Mouse (Mus musculus): ENCODE results near the gene Lkaaear1. TPM values are rescaled to one million over a fixed set of nuclear protein-coding genes. Genes with fewer than 3 reads are reported as not detected.
A peak's percentile ranks its signal among the peaks of the same experiment; 100 is the strongest.

The Lkaaear1 gene
- polyA plus RNA-seq, 1 experiment from 2014 or later: not detected

DNA sequence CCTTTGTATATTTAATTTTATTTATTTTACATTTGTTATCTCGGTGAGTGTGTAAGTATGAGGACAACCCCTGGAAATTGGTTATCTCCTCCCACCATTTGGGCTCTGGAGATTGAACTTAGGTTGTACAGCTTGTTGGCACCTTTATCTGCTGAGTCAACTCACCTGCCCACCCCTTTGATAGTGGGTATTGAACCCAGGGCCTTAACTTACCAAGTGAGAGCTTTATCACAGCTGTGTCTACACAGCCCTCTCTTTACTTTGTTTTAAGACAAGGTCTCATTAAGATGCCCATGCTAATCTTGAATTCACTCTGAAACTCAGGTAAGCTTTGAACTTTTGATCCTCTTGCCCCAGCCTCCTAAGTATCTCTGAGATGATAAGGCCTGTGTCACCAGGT, 16.3 kb downstream of the Lkaaear1 start:
- no peaks in the 10 kb centered on the region for H3K4me1 ChIP-seq
- no peak overlapping the region for H3K27ac ChIP-seq
- no peaks in the 10 kb centered on the region for H3K9me3 ChIP-seq
- WGBS: 90% methylated on average over 1 of the region's 1 CpGs
- H3K9ac ChIP-seq: no peak overlapping the region
- no peak overlapping the region for H3K4me3 ChIP-seq
- H3K4me2 ChIP-seq (replicated peaks): no peak overlapping the region
- ATAC-seq (ENCODE audit: insufficient number of reproducible peaks, insufficient read depth, low FRiP score, low TSS enrichment): no peak
- H3K36me3 ChIP-seq: peaks cover 13% of the 10 kb centered on the region
- H3K27me3 ChIP-seq: no peaks in the 10 kb centered on the region

DNA sequence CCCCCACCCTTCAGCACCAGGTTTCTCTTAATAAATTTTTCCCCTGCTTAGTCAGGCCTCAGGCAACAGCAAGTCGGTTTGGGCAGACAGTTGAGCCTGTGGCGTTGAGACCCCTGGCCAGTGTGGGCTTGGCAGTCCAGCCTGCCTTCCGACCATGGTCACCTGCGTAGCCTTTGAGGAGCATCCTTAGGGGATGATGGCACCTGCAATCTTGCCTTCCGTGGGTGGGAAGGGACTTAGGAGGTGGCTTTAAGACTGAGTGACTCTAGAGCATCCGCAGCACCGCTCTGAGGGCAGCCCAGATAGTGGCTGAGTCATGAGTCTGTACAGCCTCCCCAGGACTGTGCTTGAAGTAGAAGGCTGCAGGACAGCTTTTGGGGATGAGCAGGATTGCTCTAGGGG, 17.5 kb downstream of the Lkaaear1 start:
- H3K4me1 ChIP-seq: 0 out of 2 replicates have a peak, but pooled peaks cover 1% of the 10 kb centered on the region
- peak overlapping the region; percentile 66 for H3K4me3 ChIP-seq
- H3K27ac ChIP-seq: 0 out of 2 replicates have a peak overlapping the region, but pooled peaks have one; percentile 43
- ATAC-seq (ENCODE audit: insufficient number of reproducible peaks, insufficient read depth, low FRiP score, low TSS enrichment): peak; percentile 11; the same call in 1 of the 2 replicates
- no peaks in the 10 kb centered on the region for H3K27me3 ChIP-seq
- 11% methylated on average over 7 of the region's 7 CpGs for WGBS
- no peaks in the 10 kb centered on the region for H3K9me3 ChIP-seq
- H3K4me2 ChIP-seq (replicated peaks): peak overlapping the region; percentile 89
- 0 out of 2 replicates have a peak, but pooled peaks cover 3% of the 10 kb centered on the region for H3K36me3 ChIP-seq
- peak overlapping the region; percentile 81 for H3K9ac ChIP-seq

DNA sequence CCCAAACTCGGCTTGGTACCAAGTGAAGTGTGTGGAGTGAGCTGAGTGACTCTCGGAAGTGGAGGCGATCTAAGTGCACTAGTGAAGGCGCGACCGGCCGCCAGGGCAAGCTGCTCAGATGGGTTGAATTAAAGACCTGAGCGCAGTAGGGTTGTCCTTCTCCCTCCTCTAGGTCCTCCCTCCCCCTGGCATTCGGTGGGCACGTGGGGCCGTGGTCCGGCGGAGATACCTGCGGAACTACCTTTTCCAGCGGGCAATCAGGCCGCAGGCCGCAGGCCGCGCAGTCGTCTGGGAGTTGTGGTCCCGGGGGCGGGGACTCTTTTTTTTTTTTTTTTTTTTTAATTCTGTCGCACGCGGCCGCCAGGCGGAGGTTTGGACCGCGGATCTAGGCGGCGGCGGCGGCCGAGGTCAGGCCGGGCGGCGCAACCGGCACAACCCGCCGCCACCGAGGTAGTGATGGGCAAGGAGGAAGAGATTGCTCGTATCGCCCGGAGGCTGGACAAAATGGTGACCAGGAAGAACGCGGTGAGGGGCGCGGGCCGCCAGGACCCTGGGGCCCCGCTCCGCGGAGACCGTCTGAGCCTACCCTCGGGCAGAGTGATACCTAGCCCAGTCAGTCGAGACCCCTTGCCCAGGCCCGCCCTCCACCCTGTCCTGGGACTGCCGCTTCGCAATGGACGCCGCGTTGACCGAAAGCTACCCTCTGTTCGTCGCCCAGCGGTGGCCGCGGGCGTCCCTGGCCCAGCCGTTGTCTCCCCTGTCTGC, 18.1 kb downstream of the Lkaaear1 start, which contains the start of gene Tcea2:
Tcea2 (plus strand) TSS at position 360 of the 765 bp plus-strand sequence.
- Histone ChIP-seq H3K36me3 (0 out of 2 replicates have a peak, but pooled peaks cover 3% of the 10 kb centered on the region), H3K27me3 (no peaks in the 10 kb centered on the region), H3K4me1 (peaks cover 6% of the 10 kb centered on the region; the same call in 1 of the 2 replicates), H3K9me3 (no peaks in the 10 kb centered on the region), H3K9ac (peak within 1 kb of the TSS; percentile 81), H3K4me3 (peak within 1 kb of the TSS; percentile 66), H3K4me2 (replicated peaks) (peak within 1 kb of the TSS; percentile 89), H3K27ac (peak within 1 kb of the TSS; percentile 43)
- ATAC-seq (ENCODE audit: insufficient number of reproducible peaks, insufficient read depth, low FRiP score, low TSS enrichment): peak; percentile 38; the same call in 1 of the 2 replicates
- under 1% methylated on average over 68 of the region's 69 CpGs for WGBS

DNA sequence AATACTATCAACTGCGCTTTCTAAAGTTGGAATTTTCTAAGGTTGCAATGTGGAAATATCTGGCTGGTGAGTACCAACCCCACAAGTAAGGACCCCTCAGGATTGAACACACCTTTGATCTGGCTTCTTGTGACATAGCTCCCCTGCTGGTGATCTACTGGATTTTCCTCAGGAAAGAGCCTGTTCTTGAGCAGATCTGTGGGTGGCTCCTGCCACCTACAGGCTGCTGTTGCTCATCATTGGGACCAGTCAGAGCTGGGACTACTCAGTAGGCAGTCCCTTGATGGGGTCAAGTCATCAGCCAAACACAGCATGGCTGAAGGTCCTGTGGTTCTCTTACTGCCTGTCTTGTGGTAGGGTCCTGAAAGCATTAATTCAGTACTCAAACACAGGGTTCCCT, 19.5 kb downstream of the Lkaaear1 start:
- Histone ChIP-seq H3K27me3 (peaks cover 4% of the 10 kb centered on the region; the same call in 1 of the 2 replicates), H3K27ac (no peak overlapping the region), H3K36me3 (no peaks in the 10 kb centered on the region), H3K4me1 (peaks cover 12% of the 10 kb centered on the region), H3K9me3 (no peaks in the 10 kb centered on the region), H3K9ac (no peak overlapping the region), H3K4me3 (no peak overlapping the region), H3K4me2 (replicated peaks) (no peak overlapping the region)
- peak; percentile 50; the same call in 1 of the 2 replicates for ATAC-seq (ENCODE audit: insufficient number of reproducible peaks, insufficient read depth, low FRiP score, low TSS enrichment)
- 41% methylated on average over 1 of the region's 1 CpGs for WGBS

DNA sequence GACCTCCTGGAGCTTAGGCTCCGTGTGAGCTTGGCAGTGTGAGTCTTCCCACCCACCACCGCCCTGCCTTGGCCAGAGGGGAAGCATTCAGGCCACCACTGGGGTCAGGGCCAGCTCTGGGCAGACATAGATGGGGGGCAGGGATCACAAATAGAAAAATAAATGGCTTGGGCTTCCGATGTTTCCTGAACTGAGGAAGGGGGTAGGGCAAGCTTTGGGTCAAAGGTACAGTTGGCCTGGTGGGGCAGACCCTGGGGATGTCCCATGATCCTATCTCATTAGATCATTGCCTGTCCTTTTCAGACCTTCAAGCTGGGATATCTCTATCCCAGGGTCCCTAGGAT, 20.5 kb downstream of the Lkaaear1 start:
- 52% methylated on average over 3 of the region's 3 CpGs for WGBS
- Histone ChIP-seq H3K9ac (no peak overlapping the region), H3K36me3 (no peaks in the 10 kb centered on the region), H3K4me1 (peaks cover 18% of the 10 kb centered on the region), H3K27ac (no peak overlapping the region), H3K9me3 (no peaks in the 10 kb centered on the region), H3K27me3 (peaks cover 15% of the 10 kb centered on the region), H3K4me2 (replicated peaks) (no peak overlapping the region), H3K4me3 (no peak overlapping the region)
- no peak for ATAC-seq (ENCODE audit: insufficient number of reproducible peaks, insufficient read depth, low FRiP score, low TSS enrichment)

DNA sequence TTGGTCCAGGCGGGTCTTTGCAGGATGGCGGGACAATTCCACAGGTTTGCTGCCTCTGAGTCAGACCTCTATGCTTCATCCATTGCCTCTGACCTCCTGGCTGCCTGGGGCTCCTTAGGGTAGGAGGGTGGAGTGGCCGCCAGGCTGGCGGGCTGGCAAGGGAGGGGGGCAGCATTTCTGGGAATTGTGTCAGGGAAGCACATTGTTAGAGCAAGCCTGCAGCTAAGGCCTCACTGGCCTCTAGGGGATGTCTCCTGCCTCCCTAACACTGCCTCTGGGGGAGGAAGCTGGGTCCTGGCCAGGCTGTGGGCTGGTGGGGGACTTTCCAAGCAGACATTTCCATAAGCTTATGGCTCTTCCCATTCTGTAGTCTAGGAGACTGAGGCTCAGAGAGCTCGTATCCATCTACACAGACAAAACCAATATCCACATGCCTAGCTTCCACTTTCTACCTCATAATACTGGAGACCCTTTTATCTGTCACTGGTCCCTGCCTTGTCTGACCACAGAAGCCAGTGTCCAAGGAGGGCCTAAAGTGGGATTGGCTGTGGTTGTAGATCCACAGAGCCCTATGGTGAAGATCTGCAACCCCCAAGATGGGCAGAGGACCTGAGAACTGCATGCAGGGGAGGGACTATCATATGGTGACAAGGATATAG, 21.0 kb downstream of the Lkaaear1 start:
- Histone ChIP-seq H3K36me3 (no peaks in the 10 kb centered on the region), H3K4me2 (replicated peaks) (no peak overlapping the region), H3K27ac (no peak overlapping the region), H3K9me3 (no peaks in the 10 kb centered on the region), H3K4me3 (no peak overlapping the region), H3K27me3 (peaks cover 20% of the 10 kb centered on the region), H3K4me1 (peaks cover 18% of the 10 kb centered on the region), H3K9ac (no peak overlapping the region)
- WGBS: 70% methylated on average over 5 of the region's 5 CpGs
- no peak for ATAC-seq (ENCODE audit: insufficient number of reproducible peaks, insufficient read depth, low FRiP score, low TSS enrichment)

DNA sequence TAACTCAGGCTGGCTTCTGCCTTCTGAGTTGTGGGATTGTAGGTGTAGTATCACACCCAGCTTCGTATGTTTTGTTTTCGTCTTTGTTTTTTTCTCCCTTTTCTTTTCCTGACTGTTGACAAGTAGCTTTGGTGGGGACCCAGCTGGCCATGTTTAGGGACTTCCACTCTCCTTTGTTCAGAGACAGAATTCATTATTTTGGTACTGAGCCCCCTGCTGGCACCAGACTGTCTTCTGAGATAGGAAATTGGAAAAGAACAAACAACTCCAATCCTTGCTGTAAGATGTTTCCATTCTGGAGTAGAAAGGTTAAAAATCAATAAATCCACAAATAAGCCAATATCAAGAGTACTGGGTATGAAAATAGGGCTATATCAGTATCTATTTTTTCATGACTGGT, 21.8 kb downstream of the Lkaaear1 start:
- H3K4me1 ChIP-seq: peaks cover 21% of the 10 kb centered on the region

DNA sequence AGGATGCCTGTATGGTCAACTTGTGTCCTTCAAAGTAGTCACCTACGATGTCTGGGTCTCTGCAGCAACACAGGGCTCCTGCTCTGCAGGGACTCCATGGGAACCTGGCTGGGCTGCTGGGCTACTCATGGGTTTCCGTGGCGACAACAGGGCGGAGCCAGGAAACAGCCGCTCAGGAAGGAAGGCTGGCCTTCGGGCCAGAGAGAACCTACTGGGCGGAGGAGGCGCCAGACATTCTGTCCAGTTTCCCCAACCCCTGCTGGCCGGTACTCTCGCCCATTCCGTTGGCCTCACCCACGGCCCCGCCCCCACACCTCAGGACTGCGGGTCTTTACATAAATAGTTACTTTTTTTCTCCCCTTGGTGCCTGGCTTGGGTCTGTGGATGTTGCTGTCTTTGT, 22.8 kb downstream of the Lkaaear1 start:
- no peak overlapping the region for H3K4me3 ChIP-seq
- 4% methylated on average over 14 of the region's 14 CpGs for WGBS
- H3K9me3 ChIP-seq: no peaks in the 10 kb centered on the region
- no peak overlapping the region for H3K9ac ChIP-seq
- peaks cover 28% of the 10 kb centered on the region for H3K4me1 ChIP-seq
- H3K27ac ChIP-seq: no peak overlapping the region
- ATAC-seq (ENCODE audit: insufficient number of reproducible peaks, insufficient read depth, low FRiP score, low TSS enrichment): no peak
- peak overlapping the region; percentile 35 for H3K4me2 ChIP-seq (replicated peaks)
- H3K36me3 ChIP-seq: no peaks in the 10 kb centered on the region
- H3K27me3 ChIP-seq: peaks cover 37% of the 10 kb centered on the region

More for the DNA sequence above, 21.8 kb downstream of the Lkaaear1 start:
- Histone ChIP-seq H3K36me3 (no peaks in the 10 kb centered on the region), H3K4me3 (no peak overlapping the region), H3K9ac (no peak overlapping the region), H3K27ac (no peak overlapping the region), H3K9me3 (no peaks in the 10 kb centered on the region), H3K27me3 (peaks cover 28% of the 10 kb centered on the region), H3K4me2 (replicated peaks) (no peak overlapping the region)
- WGBS: 44% methylated on average over 2 of the region's 2 CpGs
- no peak for ATAC-seq (ENCODE audit: insufficient number of reproducible peaks, insufficient read depth, low FRiP score, low TSS enrichment)

DNA sequence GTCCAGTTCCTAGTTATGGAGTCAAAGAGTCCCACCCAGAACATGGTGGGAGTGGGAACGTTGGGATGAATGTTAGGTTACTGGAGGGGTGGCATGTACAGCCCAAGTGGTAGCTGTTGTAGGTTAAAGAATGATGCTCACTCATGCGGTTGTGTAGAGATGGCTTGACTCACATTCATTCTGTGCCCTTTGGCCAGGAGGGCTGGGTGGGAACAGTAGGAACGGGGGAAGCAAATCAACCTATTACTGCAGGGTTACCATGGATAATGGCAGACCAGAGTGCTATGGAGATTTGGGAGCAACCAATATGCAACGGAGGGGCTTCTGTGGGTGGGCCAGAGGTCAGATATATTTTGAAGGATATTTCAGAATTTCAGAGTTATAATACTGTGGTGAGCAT, 23.3 kb downstream of the Lkaaear1 start:
- Histone ChIP-seq H3K4me2 (replicated peaks) (no peak overlapping the region), H3K4me3 (no peak overlapping the region), H3K36me3 (no peaks in the 10 kb centered on the region), H3K27ac (no peak overlapping the region), H3K9ac (no peak overlapping the region), H3K4me1 (peaks cover 33% of the 10 kb centered on the region), H3K9me3 (no peaks in the 10 kb centered on the region), H3K27me3 (peaks cover 42% of the 10 kb centered on the region)
- no peak for ATAC-seq (ENCODE audit: insufficient number of reproducible peaks, insufficient read depth, low FRiP score, low TSS enrichment)
- 86% methylated on average over 4 of the region's 4 CpGs for WGBS

DNA sequence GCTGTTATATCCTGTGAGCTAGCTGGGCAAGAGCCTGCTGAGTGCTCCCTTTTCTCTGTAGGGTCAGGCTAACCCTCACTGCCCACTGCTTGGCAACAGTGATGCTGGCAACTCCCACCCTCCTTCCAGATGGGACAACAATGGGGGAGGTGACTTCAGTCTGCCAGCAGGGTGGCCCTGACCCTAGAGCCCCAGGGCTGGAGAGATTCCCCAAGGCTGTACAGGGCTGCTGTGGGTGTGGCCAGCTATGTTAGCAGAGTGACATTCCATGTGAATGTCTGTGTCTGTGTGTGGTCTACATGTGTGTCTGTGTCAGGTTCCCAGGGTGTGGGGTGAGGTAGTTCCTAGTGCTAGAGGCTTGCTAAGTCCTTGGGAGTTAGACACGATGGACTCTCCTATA, 24.7 kb downstream of the Lkaaear1 start:
- ATAC-seq (ENCODE audit: insufficient number of reproducible peaks, insufficient read depth, low FRiP score, low TSS enrichment): no peak
- no peaks in the 10 kb centered on the region for H3K36me3 ChIP-seq
- H3K27me3 ChIP-seq: peaks cover 56% of the 10 kb centered on the region
- H3K4me3 ChIP-seq: no peak overlapping the region
- no peaks in the 10 kb centered on the region for H3K9me3 ChIP-seq
- no peak overlapping the region for H3K4me2 ChIP-seq (replicated peaks)
- H3K4me1 ChIP-seq: peaks cover 34% of the 10 kb centered on the region
- 30% methylated on average over 1 of the region's 1 CpGs for WGBS
- no peak overlapping the region for H3K27ac ChIP-seq
- peak overlapping the region; percentile 2; the same call in 1 of the 2 replicates for H3K9ac ChIP-seq

DNA sequence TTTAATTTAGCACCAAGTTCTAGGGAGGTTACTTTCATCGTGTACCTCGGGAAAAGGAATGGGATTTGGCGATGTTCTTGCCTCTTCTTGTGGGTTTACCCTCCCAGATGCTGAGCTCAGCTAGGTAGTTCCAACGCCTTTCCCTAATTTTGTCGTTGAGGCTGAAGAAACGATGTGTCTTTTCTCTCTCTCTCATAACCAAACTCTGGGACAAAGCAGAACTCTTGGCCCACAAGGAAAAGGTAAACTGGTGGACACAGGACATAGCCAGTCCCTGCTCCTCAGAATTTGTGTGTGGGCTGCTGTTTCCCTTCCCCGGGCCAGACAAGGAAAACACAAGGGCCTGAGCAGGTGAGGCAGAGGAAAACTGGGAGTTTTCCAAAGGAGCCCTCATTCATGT, 26.3 kb downstream of the Lkaaear1 start:
- Histone ChIP-seq H3K4me3 (no peak overlapping the region), H3K9me3 (no peaks in the 10 kb centered on the region), H3K36me3 (no peaks in the 10 kb centered on the region), H3K9ac (no peak overlapping the region), H3K27me3 (peaks cover 61% of the 10 kb centered on the region), H3K27ac (no peak overlapping the region), H3K4me1 (peaks cover 34% of the 10 kb centered on the region), H3K4me2 (replicated peaks) (0 out of 2 replicates have a peak overlapping the region, but pooled peaks have one; percentile 77)
- 23% methylated on average over 7 of the region's 7 CpGs for WGBS
- no peak for ATAC-seq (ENCODE audit: insufficient number of reproducible peaks, insufficient read depth, low FRiP score, low TSS enrichment)

DNA sequence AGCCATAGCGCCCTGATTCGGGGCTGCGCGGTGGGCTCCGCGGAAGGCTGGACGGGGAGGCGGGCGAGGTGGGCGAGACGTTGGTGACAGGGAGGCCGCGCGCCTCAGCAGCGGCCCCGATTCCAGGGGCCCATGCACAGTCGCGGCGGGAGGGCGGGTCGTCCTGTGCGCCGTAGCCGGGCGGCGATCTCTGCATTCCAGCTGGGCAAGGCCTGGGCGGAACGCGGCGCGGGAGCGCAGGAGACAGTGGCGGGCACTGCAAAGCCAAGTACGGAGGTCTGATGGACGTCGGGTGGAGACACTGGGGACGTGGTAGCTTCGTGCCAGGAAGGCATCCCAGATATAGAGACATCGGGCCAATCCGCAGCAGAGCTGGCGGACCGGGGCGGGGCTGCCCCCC, 26.9 kb downstream of the Lkaaear1 start, which contains the start of gene Sox18:
Sox18 (minus strand) TSS at position 315 of the 400 bp plus-strand sequence.
- under 1% methylated on average over 43 of the region's 43 CpGs for WGBS
- 0 out of 2 replicates have a peak, but pooled peaks have one; percentile 29 for ATAC-seq (ENCODE audit: insufficient number of reproducible peaks, insufficient read depth, low FRiP score, low TSS enrichment)
- peaks cover 61% of the 10 kb centered on the region for H3K27me3 ChIP-seq

More for the DNA sequence above, 26.9 kb downstream of the Lkaaear1 start, which contains the start of gene Sox18:
- H3K4me1 ChIP-seq: peaks cover 34% of the 10 kb centered on the region
- no peaks in the 10 kb centered on the region for H3K9me3 ChIP-seq
- H3K4me2 ChIP-seq (replicated peaks): peak within 1 kb of the TSS; percentile 77
- peak within 1 kb of the TSS; percentile 24 for H3K9ac ChIP-seq
- H3K4me3 ChIP-seq: peak within 1 kb of the TSS; percentile 48
- H3K36me3 ChIP-seq: no peaks in the 10 kb centered on the region
- no peak within 1 kb of the TSS for H3K27ac ChIP-seq
